Mouse (Mus musculus) gastrocnemius, postnatal 14 days (tissue): ENCODE data around the gene Clint1. TPM values are rescaled to one million over a fixed set of nuclear protein-coding genes. Genes with fewer than 3 reads are reported as not detected.

Experiments
- DNase-seq: peaks from one replicate; pipeline ENCODE4 v3.0.0; 2021; ENCODE audit warnings: mixed read lengths
- intact Hi-C: fragments of 180-260 bp; cut with DNase I; formaldehyde crosslinking; loops from one replicate; pipeline ENCODE4 v1.15.1; 2025; ENCODE audit warnings: low total_unique reads
- microRNA-seq, 2 experiments: library from miRNA; unstranded; fragments of <30 nt; microRNA quantifications; one replicate each; pipeline ENCODE4 v1.2.0; 2021
- total RNA-seq, 2 experiments: library from RNA; stranded (reverse); gene quantifications; 2 replicates each; pipeline ENCODE4 v1.2.3; 2021

The Clint1 gene
- total RNA-seq, 2 experiments from 2014 or later, result 32.4 to 37.7 TPM

DNA sequence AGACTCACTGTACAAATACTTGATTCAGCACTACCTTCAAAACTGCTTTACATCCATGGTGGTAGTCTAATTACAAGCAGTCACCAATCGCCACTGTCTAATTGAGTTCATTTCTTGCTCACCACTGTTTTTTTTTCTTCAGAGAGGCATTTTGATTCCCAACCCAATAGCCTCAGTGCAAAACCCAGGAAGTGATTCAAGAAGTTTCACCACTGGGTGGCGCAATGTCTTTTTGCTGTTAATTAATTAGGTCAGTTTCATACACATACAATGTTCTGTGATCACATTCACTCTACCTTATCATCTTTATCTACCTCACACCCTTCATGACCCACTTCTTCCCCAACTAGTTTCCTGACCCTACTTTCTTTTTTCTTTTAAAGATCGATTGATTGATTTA, 107.7 kb downstream of the Clint1 start:
- intact Hi-C loops, result no loop called here
- no peak for DNase-seq

DNA sequence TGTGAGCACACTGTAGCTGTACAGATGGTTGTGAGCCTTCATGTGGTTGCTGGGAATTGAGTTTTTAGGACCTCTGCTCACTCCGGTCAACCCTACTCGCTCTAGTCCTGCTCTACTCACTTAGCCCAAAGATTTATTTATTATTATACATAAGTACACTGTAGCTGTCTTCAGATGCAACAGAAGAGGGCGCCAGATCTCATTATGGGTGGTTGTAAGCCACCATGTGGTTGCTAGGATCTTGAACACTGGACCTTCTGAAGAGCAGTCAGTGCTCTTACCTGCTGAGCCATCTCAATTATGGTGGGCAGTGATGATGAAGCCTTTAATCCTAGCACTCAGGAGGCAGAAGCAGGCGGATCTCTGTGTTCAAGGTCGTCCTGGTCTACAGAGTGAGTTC, 108.2 kb downstream of the Clint1 start:
- intact Hi-C loops, result loop anchor here (5.0 to 10.0 kb wide), 2 partner anchors 175 to 242 kb away; no protein-coding TSS in a partner anchor
- DNase-seq, result no peak

Small RNAs within 50 kb of the gene (microRNA-seq; reads per million reads assigned to microRNA genes)
- 0 reads per million in 2 experiments for gene Gm22751

Other genes starting within 250 kb of the Clint1 start
- gene Lsm11, start 92.9 kb downstream of the Clint1 start, total RNA-seq, result 1 to 10 TPM; 3.0 to 3.1 TPM
- gene Thg1l, start 103.4 kb downstream of the Clint1 start, total RNA-seq, result 1 to 10 TPM; 5.4 to 5.7 TPM
- gene Sox30, start 128.3 kb downstream of the Clint1 start, total RNA-seq, result under 1 TPM in 1 of 2 experiments, not detected in 1; 0.06 TPM
- 1 to 10 TPM in 1 of 2 experiments, under 1 TPM in 1; 0.57 to 1.4 TPM for gene Gm12166, start 200.3 kb downstream of the Clint1 start, total RNA-seq
- 10 to 100 TPM; 13.0 to 22.2 TPM for gene Adam19, start 203.9 kb downstream of the Clint1 start, total RNA-seq